Mouse (Mus musculus): ENCODE results near the gene Rapgef1.

DNA sequence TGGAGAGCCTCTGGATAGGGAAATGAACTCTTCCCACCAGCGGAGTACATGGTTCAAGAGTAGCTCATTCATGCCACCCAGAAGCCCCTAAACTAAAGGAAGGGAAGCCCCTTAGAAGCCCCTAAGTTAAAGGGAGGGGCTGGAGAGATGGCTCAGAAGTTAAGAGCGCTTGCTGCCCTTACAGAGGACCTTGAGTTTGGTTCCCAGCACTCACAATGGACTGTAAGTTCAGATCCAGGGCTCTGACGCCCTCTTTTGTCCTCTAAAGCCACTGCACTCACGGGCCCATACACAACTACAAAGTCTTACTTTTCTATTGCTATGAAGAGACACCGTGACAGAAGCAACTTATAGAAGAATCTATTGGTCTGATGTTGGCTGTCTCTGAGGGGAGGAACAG is 132.9 kb downstream of the Rapgef1 start:
- TF ChIP-seq GATA1 (IDR thresholded peaks at IDR 0.05; ENCODE audit: borderline replicate concordance, low read length) (no peak), FLI1 (IDR thresholded peaks at IDR 0.05; ENCODE audit: low read length) (no peak)
